24 mouse cellular contexts compared by ENCODE assay signal in the genomic region with DNA sequence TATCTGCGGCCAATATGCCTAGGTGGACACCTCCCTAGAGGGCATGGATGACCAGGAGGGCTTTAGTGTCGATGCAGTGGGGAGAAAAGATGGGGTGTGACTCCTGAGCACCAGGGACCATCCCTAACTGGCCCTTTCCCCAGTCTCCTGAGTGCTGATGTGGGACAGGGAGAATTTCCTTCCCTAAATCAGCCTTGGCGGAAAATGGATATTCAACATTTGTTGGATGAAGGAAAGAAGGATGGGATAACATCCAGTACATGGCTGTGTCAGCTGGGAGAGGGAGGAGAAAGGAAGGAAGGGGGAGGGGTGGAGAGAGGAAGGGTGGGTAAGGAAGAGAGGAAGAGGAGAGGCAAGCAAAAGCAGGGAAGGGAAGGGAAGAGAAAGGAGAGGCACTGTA. TPM values are rescaled to one million over a fixed set of nuclear protein-coding genes. Genes with fewer than 3 reads are reported as not detected.
A peak's percentile ranks its signal among the peaks of the same experiment; 100 is the strongest.
DNase-seq lines count a peak whose midpoint lies in the region; ATAC-seq and TF ChIP-seq lines count a peak whose summit lies in the region.
"Had no signal": no experiment of that assay in that cellular context is flagged by ENCODE, and none has a peak within 500 bp of the region (broad histone marks: within the 10 kb centered on the region; RNA-seq: fewer than 3 reads in every experiment).

No protein-coding gene starts in this region.

- no peaks in the 10 kb centered on the region for H3K27me3 ChIP-seq in kidney, postnatal 0 days (ENCODE audit: insufficient read depth, low read length)
- H3K27me3 ChIP-seq: forebrain, embryonic 13.5 days; hindbrain, embryonic 15.5 days; limb, embryonic 13.5 days; midbrain, embryonic 13.5 days had no signal

- no peaks in the 10 kb centered on the region for H3K36me3 ChIP-seq in kidney, postnatal 0 days (ENCODE audit: insufficient read depth, low read length)
- H3K36me3 ChIP-seq: embryonic facial prominence, embryonic 12.5 days; hindbrain, embryonic 15.5 days; limb, embryonic 13.5 days; liver, embryonic 12.5 days; midbrain, embryonic 13.5 days had no signal

- peaks cover 10% of the 10 kb centered on the region for H3K4me1 ChIP-seq in kidney, postnatal 0 days (replicated peaks; ENCODE audit: insufficient read depth, low read length)
- H3K4me1 ChIP-seq: embryonic facial prominence, embryonic 12.5 days had no signal

- intact Hi-C loops in heart, postnatal 36 days (cut with DNase I), result no loop called here

- no peaks in the 10 kb centered on the region for H3K9me3 ChIP-seq in kidney, postnatal 0 days (replicated peaks; ENCODE audit: low read length)
- H3K9me3 ChIP-seq: embryonic facial prominence, embryonic 12.5 days; forebrain, embryonic 13.5 days; hindbrain, embryonic 15.5 days; limb, embryonic 13.5 days; liver, embryonic 12.5 days; midbrain, embryonic 13.5 days had no signal

- H3K9ac ChIP-seq in kidney, postnatal 0 days (ENCODE audit: low read depth, low read length), result no peak overlapping the region
- H3K9ac ChIP-seq: embryonic facial prominence, embryonic 12.5 days; forebrain, embryonic 13.5 days; hindbrain, embryonic 15.5 days; limb, embryonic 13.5 days; liver, embryonic 12.5 days; midbrain, embryonic 13.5 days had no signal

- DNase-seq in gastrocnemius, adult 18-20 months (ENCODE audit: low spot score), result peak; percentile 16
- no peak for DNase-seq in gastrocnemius, adult 8-10 months (ENCODE audit: low spot score in 2 of 2)
- peak; percentile 46 for DNase-seq in heart, adult 8-10 months (ENCODE audit: low spot score)
- DNase-seq in heart, postnatal 36 days, result no peak
- DNase-seq in kidney, postnatal 0 days (ENCODE audit: low spot score), result no peak
- DNase-seq in kidney, adult 8-10 months, result no peak
- DNase-seq in heart, postnatal 4 days, result peak; percentile 22
- DNase-seq in retina, embryonic 14.5 days (ENCODE audit: low spot score), result no peak
- DNase-seq: adrenal gland, postnatal 14 days; cerebellum, adult 2 months; cerebellum, postnatal 25 days; lung, adult 18-20 months; lung, postnatal 10 days; right cerebral cortex, postnatal 14 days; thymus, adult 2 months; thymus, postnatal 4 days had no signal

- 41% methylated on average over 3 of the region's 3 CpGs for WGBS in kidney, postnatal 0 days

- H3K4me2 ChIP-seq in kidney, postnatal 0 days (ENCODE audit: low read length), result no peak overlapping the region
- H3K4me2 ChIP-seq: embryonic facial prominence, embryonic 12.5 days; forebrain, embryonic 13.5 days; hindbrain, embryonic 15.5 days; limb, embryonic 13.5 days; liver, embryonic 12.5 days; midbrain, embryonic 13.5 days had no signal

- no peak for TF ChIP-seq CTCF in kidney, postnatal 0 days (IDR thresholded peaks at IDR 0.05; ENCODE audit: low read depth)

- H3K4me3 ChIP-seq in kidney, postnatal 0 days (replicated peaks; ENCODE audit: low read depth, low read length), result no peak overlapping the region
- H3K4me3 ChIP-seq: embryonic facial prominence, embryonic 12.5 days; forebrain, embryonic 13.5 days; hindbrain, embryonic 15.5 days; limb, embryonic 13.5 days; liver, embryonic 12.5 days; midbrain, embryonic 13.5 days had no signal

- 0 out of 2 replicates have a peak overlapping the region, but pooled peaks have one; percentile 0 for H3K27ac ChIP-seq in kidney, postnatal 0 days
- H3K27ac ChIP-seq: embryonic facial prominence, embryonic 12.5 days; forebrain, embryonic 13.5 days; hindbrain, embryonic 15.5 days; limb, embryonic 13.5 days; liver, embryonic 12.5 days; midbrain, embryonic 13.5 days; stomach, postnatal 0 days had no signal

- no peak for ATAC-seq in kidney, postnatal 0 days (replicated peaks; ENCODE audit: low FRiP score, low read depth)
- ATAC-seq: forebrain, embryonic 13.5 days; intestine, postnatal 0 days; liver, embryonic 12.5 days; midbrain, embryonic 13.5 days had no signal

RNA-seq across cellular contexts. Expression of a gene that starts 21.3 kb away (rescaled TPM):
- 1 to 10 TPM; 2.0 to 2.6 TPM for total RNA-seq in gastrocnemius, adult 18-20 months (2021)
- 1 to 10 TPM; 2.7 to 3.5 (median 3.3) TPM for total RNA-seq in gastrocnemius, adult 8-10 months (2022)
- total RNA-seq in heart, adult 8-10 months (2022), result 1 to 10 TPM; 4.9 to 7.0 (median 6.4) TPM
- 1 to 10 TPM; 6.3 to 7.4 TPM for total RNA-seq in heart, postnatal 36 days (2021)
- polyA plus RNA-seq in kidney, postnatal 0 days (2015; fragmentation: Nextera tagmentation; extraction: Ambion mirVana), result 4.7 and 5.3 TPM in 2 replicates
- 1 to 10 TPM; 5.4 to 5.9 TPM for total RNA-seq in heart, postnatal 4 days (2021)

RNA-seq across cellular contexts. Expression of a gene that starts 38.8 kb away (rescaled TPM):
- 10 to 100 TPM in 1 of 2 experiments, 1 to 10 TPM in 1; 9.9 to 10.2 TPM for total RNA-seq in gastrocnemius, adult 18-20 months (2021)
- 10 to 100 TPM; 10.1 to 13.7 (median 11.4) TPM for total RNA-seq in gastrocnemius, adult 8-10 months (2022)
- 10 to 100 TPM; 14.6 to 18.4 (median 16.3) TPM for total RNA-seq in heart, adult 8-10 months (2022)
- 10 to 100 TPM; 16.8 to 19.3 TPM for total RNA-seq in heart, postnatal 36 days (2021)
- 32.3 and 32.8 TPM in 2 replicates for polyA plus RNA-seq in kidney, postnatal 0 days (2015; fragmentation: Nextera tagmentation; extraction: Ambion mirVana)
- total RNA-seq in heart, postnatal 4 days (2021), result 10 to 100 TPM; 17.1 to 17.3 TPM

Comparison
In these comparisons a context has a peak if more than half of its experiments do, and no peak if none do; other contexts are left out.
1. DNase-seq: peak in gastrocnemius, adult 18-20 months (single experiment), heart, adult 8-10 months (single experiment) and heart, postnatal 4 days (single experiment); none in gastrocnemius, adult 8-10 months (0 of 2), heart, postnatal 36 days (0 of 2), kidney, postnatal 0 days (single experiment), kidney, adult 8-10 months (0 of 2) and retina, embryonic 14.5 days (single experiment).